Mouse (Mus musculus) ES-E14 (cell line): Measurements from ENCODE around the gene Mapk14. TPM values are rescaled to one million over a fixed set of nuclear protein-coding genes. Genes with fewer than 3 reads are reported as not detected.

ENCODE experiments used
- DNase-seq: peaks from one replicate; pipeline ENCODE4 v3.0.0-alpha.2; 2013; ENCODE audit warnings: low read depth, low spot score
- H3K27ac ChIP-seq: 2 replicates; pipeline ENCODE4 v1.5.1; 2012; ENCODE audit warnings: low read depth, mild to moderate bottlenecking, low read length, moderate library complexity, mixed read lengths; ENCODE audit not compliant: poor library complexity, insufficient read depth, severe bottlenecking
- H3K36me3 ChIP-seq: 2 replicates; pipeline ENCODE4 v1.6.1; 2012; ENCODE audit warnings: mild to moderate bottlenecking, low read length, moderate library complexity, mixed read lengths; ENCODE audit not compliant: control insufficient read depth, poor library complexity, insufficient read depth, severe bottlenecking
- H3K4me1 ChIP-seq, 2 experiments: fragments of 150-350 bp in 1 of 2; sonication (generic) in 1 of 2; 2 replicates each; pipeline ENCODE4 v1.6.1; 2012; ENCODE audit warnings: low read length in 2 of 2, mild to moderate bottlenecking in 1 of 2, mixed read lengths in 1 of 2; ENCODE audit not compliant: control insufficient read depth in 2 of 2, insufficient read depth in 2 of 2, poor library complexity in 1 of 2
- H3K4me3 ChIP-seq, 2 experiments: fragments of 150-350 bp in 1 of 2; sonication (generic) in 1 of 2; 2 replicates each; pipeline ENCODE4 v1.5.1; 2012; ENCODE audit warnings: low read length in 2 of 2, low read depth in 1 of 2, mild to moderate bottlenecking in 1 of 2, mixed read lengths in 1 of 2; ENCODE audit not compliant: insufficient read depth in 1 of 2, poor library complexity in 1 of 2, severe bottlenecking in 1 of 2
- H3K9ac ChIP-seq: 2 replicates; pipeline ENCODE4 v1.6.1; 2012; ENCODE audit warnings: low read depth, mild to moderate bottlenecking, low read length, mixed read lengths; ENCODE audit not compliant: poor library complexity, insufficient read depth, severe bottlenecking
- H3K9me3 ChIP-seq: fragments of 150-350 bp; sonication (generic); 2 replicates; pipeline ENCODE4 v1.6.1; 2012; ENCODE audit warnings: low read depth, mild to moderate bottlenecking, low read length; ENCODE audit not compliant: control insufficient read depth, insufficient read depth
- CHD2 ChIP-seq: IDR thresholded peaks from 2 replicates; pipeline ENCODE4 v1.6.1; 2014; ENCODE audit warnings: mild to moderate bottlenecking, low read depth, low read length, inconsistent platforms
- HCFC1 ChIP-seq: IDR thresholded peaks from 2 replicates; pipeline ENCODE4 v1.6.1; 2012; ENCODE audit warnings: low read length, inconsistent platforms, borderline replicate concordance; ENCODE audit not compliant: insufficient read depth
- MAFK ChIP-seq: IDR thresholded peaks from 2 replicates; pipeline ENCODE4 v1.6.1; 2014; ENCODE audit warnings: mild to moderate bottlenecking, low read depth, low read length, inconsistent platforms; ENCODE audit not compliant: insufficient read depth
- ZC3H11A ChIP-seq: IDR thresholded peaks from 2 replicates; pipeline ENCODE4 v1.6.1; 2012; ENCODE audit warnings: low read depth, mild to moderate bottlenecking, inconsistent platforms, low read length, borderline replicate concordance
- ZNF384 ChIP-seq: IDR thresholded peaks from 2 replicates; pipeline ENCODE4 v1.6.1; 2012; ENCODE audit warnings: low read depth, low read length, inconsistent platforms
- in situ Hi-C, 2 experiments: fragments of 600-800 bp; cut with MboI; formaldehyde crosslinking; loops; one replicate each; pipeline ENCODE4 v1.15.1; 2025; ENCODE audit warnings: low sequenced_read_pairs in 2 of 2, inconsistent platforms in 1 of 2; ENCODE audit not compliant: unreplicated experiment in 2 of 2
- total RNA-seq: library from RNA; depleted of rRNA; stranded (reverse); fragments of 300-350 nt; gene quantifications from 2 replicates; pipeline ENCODE4 v1.2.3, GENCODE M21; 2012

The Mapk14 gene
- total RNA-seq, 1 experiment: 77.3 TPM

DNA sequence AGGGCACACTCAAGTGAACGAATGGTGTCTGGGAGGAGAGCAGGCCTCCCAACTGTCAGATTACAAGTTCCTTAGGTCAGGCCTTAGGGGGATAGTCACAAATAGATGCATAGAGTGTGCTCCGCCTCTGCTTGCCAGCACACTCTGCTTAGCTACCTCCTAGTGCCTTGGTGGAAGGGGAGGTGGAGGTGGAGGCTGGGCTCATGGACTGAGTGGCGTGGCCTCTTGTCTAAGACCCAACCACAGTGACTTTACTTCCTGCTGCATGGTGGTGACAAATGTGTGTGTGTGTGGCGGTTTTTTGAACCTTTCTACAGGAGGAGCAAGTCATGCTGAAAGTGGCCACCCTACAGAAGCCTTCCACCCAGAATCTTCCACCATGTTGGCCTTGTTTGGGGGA lies 45.4 kb downstream of the Mapk14 start:
- H3K36me3 ChIP-seq: peaks cover 35% of the 10 kb centered on the region
- H3K4me3 ChIP-seq: no peak overlapping the region
- in situ Hi-C loops: no loop called here
- H3K27ac ChIP-seq: no peak overlapping the region
- H3K4me1 ChIP-seq: 0 out of 4 replicates have a peak, but pooled peaks cover 0 to 2% of the 10 kb centered on the region in 2 experiments
- no peak overlapping the region for H3K9ac ChIP-seq
- DNase-seq: no peak
- no peaks in the 10 kb centered on the region for H3K9me3 ChIP-seq
- TF ChIP-seq MAFK (no peak), ZC3H11A (no peak), CHD2 (no peak), ZNF384 (no peak), HCFC1 (no peak)

- Histone ChIP-seq H3K27ac (no peak overlapping the region), H3K4me3 (no peak overlapping the region), H3K36me3 (peaks cover 33% of the 10 kb centered on the region), H3K9me3 (no peaks in the 10 kb centered on the region), H3K4me1 (0 out of 4 replicates have a peak, but pooled peaks cover 0 to 2% of the 10 kb centered on the region in 2 experiments), H3K9ac (no peak overlapping the region)
- in situ Hi-C loops: no loop called here
- no peak for TF ChIP-seq CHD2
- TF ChIP-seq HCFC1: no peak
- no peak for TF ChIP-seq ZC3H11A
- no peak for TF ChIP-seq ZNF384
- TF ChIP-seq MAFK: no peak
- no peak for DNase-seq
Observed at GRCm38 (mm10) chr17:28737973-28738372, 46.8 kb downstream of the Mapk14 start.

DNA sequence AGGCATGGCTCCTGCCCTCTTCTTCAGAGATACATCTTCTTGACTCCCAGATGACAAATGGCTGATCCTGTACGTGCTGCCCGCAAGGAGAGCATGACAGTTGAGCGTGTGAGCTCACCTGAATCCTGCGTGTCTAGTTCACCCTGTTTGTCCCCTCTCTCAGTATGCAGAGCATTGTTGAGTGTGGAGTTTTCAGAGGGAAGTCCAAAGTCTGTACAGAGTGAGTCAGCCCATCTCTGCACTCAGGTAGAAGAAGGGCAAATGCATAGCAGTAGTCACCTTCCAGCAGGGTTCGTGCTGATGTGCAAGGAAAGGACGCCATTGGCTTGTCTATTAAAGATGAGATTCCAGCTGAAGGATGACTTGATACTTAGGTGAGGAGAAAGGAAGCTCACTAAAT lies 48.1 kb downstream of the Mapk14 start:
- H3K27ac ChIP-seq: no peak overlapping the region
- H3K4me3 ChIP-seq: no peak overlapping the region
- no peak for TF ChIP-seq CHD2
- no peak for TF ChIP-seq ZNF384
- no peak for TF ChIP-seq MAFK
- no peak for TF ChIP-seq HCFC1
- no peak for TF ChIP-seq ZC3H11A
- peaks cover 40% of the 10 kb centered on the region for H3K36me3 ChIP-seq
- H3K4me1 ChIP-seq: 0 out of 4 replicates have a peak, but pooled peaks cover 0 to 2% of the 10 kb centered on the region in 2 experiments
- DNase-seq: no peak
- in situ Hi-C loops: no loop called here
- no peaks in the 10 kb centered on the region for H3K9me3 ChIP-seq
- H3K9ac ChIP-seq: no peak overlapping the region

- no peak overlapping the region for H3K4me3 ChIP-seq
- no peak for TF ChIP-seq ZNF384
- no peak for TF ChIP-seq MAFK
- no peak for TF ChIP-seq HCFC1
- TF ChIP-seq CHD2: no peak
- no peak for TF ChIP-seq ZC3H11A
- H3K9me3 ChIP-seq: no peaks in the 10 kb centered on the region
- in situ Hi-C loops: no loop called here
- no peak overlapping the region for H3K27ac ChIP-seq
- DNase-seq: no peak
- H3K9ac ChIP-seq: no peak overlapping the region
- H3K36me3 ChIP-seq: peaks cover 57% of the 10 kb centered on the region
- H3K4me1 ChIP-seq: no peaks in the 10 kb centered on the region
Observed at GRCm38 (mm10) chr17:28743145-28743866, 52.2 kb downstream of the Mapk14 start.
